In genomic region chr7:101455141-101455540, GRCm38 (mm10) we compare ENCODE assay signal across 21 mouse cellular contexts. TPM values are rescaled to one million over a fixed set of nuclear protein-coding genes. Genes with fewer than 3 reads are reported as not detected.
A peak's percentile ranks its signal among the peaks of the same experiment; 100 is the strongest.
DNase-seq lines count a peak whose midpoint lies in the region; ATAC-seq and TF ChIP-seq lines count a peak whose summit lies in the region.
"Had no signal": no experiment of that assay in that cellular context is flagged by ENCODE, and none has a peak within 500 bp of the region (broad histone marks: within the 10 kb centered on the region; RNA-seq: fewer than 3 reads in every experiment).

No protein-coding gene starts in this region.

- DNase-seq in adrenal gland, adult 2 months, result peak; percentile 49
- DNase-seq in adrenal gland, postnatal 10 days, result no peak
- DNase-seq in heart, adult 2 months, result peak in 1 of 2 experiments; percentile 35
- DNase-seq in left cerebral cortex, postnatal 4 days, result peak; percentile 87
- no peak for DNase-seq in left cerebral cortex, adult 9 months (ENCODE audit: low spot score in 2 of 2)
- DNase-seq: heart, postnatal 10 days; kidney, adult 8-10 months; layer of hippocampus, postnatal 36 days; lung, postnatal 10 days; thymus, postnatal 14 days had no signal

- 57% methylated on average over 6 of the region's 6 CpGs for WGBS in heart, adult 2 months
- 80% methylated on average over 6 of the region's 6 CpGs for WGBS in heart, embryonic 12.5 days
- 80% methylated on average over 6 of the region's 6 CpGs for WGBS in forebrain, embryonic 16.5 days

- H3K27me3 ChIP-seq in heart, adult 2 months (ENCODE audit: control insufficient read depth, insufficient read depth, low read length), result no peaks in the 10 kb centered on the region
- H3K27me3 ChIP-seq in heart, embryonic 12.5 days (replicated peaks), result peaks cover 77% of the 10 kb centered on the region
- H3K27me3 ChIP-seq in forebrain, embryonic 16.5 days (replicated peaks; ENCODE audit: control insufficient read depth, insufficient read depth, low read length), result no peaks in the 10 kb centered on the region

- no peak for ATAC-seq in heart, embryonic 12.5 days (ENCODE audit: insufficient number of reproducible peaks, low FRiP score)
- ATAC-seq in forebrain, embryonic 16.5 days, result no peak
- ATAC-seq: forebrain, embryonic 14.5 days; inflammation-experienced regulatory T-cells, adult 6 months had no signal

- TF ChIP-seq EP300 in heart, adult 2 months (IDR thresholded peaks at IDR 0.05; ENCODE audit: insufficient read depth, low read depth, low read length), result no peak

- peak overlapping the region; percentile 77 for H3K27ac ChIP-seq in heart, adult 2 months
- no peak overlapping the region for H3K27ac ChIP-seq in heart, embryonic 12.5 days (ENCODE audit: poor library complexity, severe bottlenecking)
- peak overlapping the region; percentile 91 for H3K27ac ChIP-seq in brown adipose tissue, adult 24 weeks (replicated peaks; ENCODE audit: low read depth, low read length)
- no peak overlapping the region for H3K27ac ChIP-seq in forebrain, embryonic 16.5 days (ENCODE audit: low read length)
- H3K27ac ChIP-seq: liver, embryonic 15.5 days had no signal

- TF ChIP-seq CTCF in heart, adult 2 months (IDR thresholded peaks at IDR 0.05), result no peak

- H3K4me2 ChIP-seq in heart, embryonic 12.5 days, result no peak overlapping the region
- no peak overlapping the region for H3K4me2 ChIP-seq in forebrain, embryonic 16.5 days (ENCODE audit: low read length)
- H3K4me2 ChIP-seq: liver, embryonic 15.5 days had no signal

- TF ChIP-seq POLR2A in heart, adult 2 months (IDR thresholded peaks at IDR 0.05; ENCODE audit: insufficient read depth, low read depth, low read length), result no peak

- H3K79me2 ChIP-seq in heart, adult 2 months (replicated peaks; ENCODE audit: control insufficient read depth, insufficient read depth, low read length), result 0 out of 2 replicates have a peak, but pooled peaks cover 3% of the 10 kb centered on the region

- H3K4me1 ChIP-seq in heart, adult 2 months (ENCODE audit: control insufficient read depth, insufficient read depth, low read length), result peaks cover 35% of the 10 kb centered on the region
- H3K4me1 ChIP-seq in heart, embryonic 12.5 days (replicated peaks), result peaks cover 8% of the 10 kb centered on the region
- peaks cover 37% of the 10 kb centered on the region for H3K4me1 ChIP-seq in brown adipose tissue, adult 24 weeks (ENCODE audit: control insufficient read depth, insufficient read depth, insufficient read length, low read length)
- peaks cover 15% of the 10 kb centered on the region for H3K4me1 ChIP-seq in forebrain, embryonic 16.5 days (replicated peaks; ENCODE audit: control insufficient read depth, insufficient read depth, low read length)

- H3K36me3 ChIP-seq in heart, adult 2 months (ENCODE audit: control insufficient read depth, insufficient read depth, low read length), result peaks cover 3% of the 10 kb centered on the region
- no peaks in the 10 kb centered on the region for H3K36me3 ChIP-seq in heart, embryonic 12.5 days
- H3K36me3 ChIP-seq in forebrain, embryonic 16.5 days (ENCODE audit: control insufficient read depth, insufficient read depth), result no peaks in the 10 kb centered on the region
- H3K36me3 ChIP-seq: liver, embryonic 15.5 days had no signal

- H3K9ac ChIP-seq in heart, adult 2 months (ENCODE audit: low read depth, low read length), result no peak overlapping the region
- no peak overlapping the region for H3K9ac ChIP-seq in heart, embryonic 12.5 days
- H3K9ac ChIP-seq in forebrain, embryonic 16.5 days (replicated peaks; ENCODE audit: low read depth, low read length), result no peak overlapping the region
- H3K9ac ChIP-seq: liver, embryonic 15.5 days had no signal

- H3K4me3 ChIP-seq in heart, adult 2 months, result peak overlapping the region; percentile 1; the same call in 1 of the 2 replicates
- H3K4me3 ChIP-seq in heart, embryonic 12.5 days, result no peak overlapping the region
- H3K4me3 ChIP-seq in brown adipose tissue, adult 24 weeks (ENCODE audit: insufficient read depth, low read depth, low read length), result peak overlapping the region; percentile 73
- H3K4me3 ChIP-seq in forebrain, embryonic 16.5 days (replicated peaks; ENCODE audit: low read length), result no peak overlapping the region
- H3K4me3 ChIP-seq: erythroblast, embryonic 14.5 days; liver, embryonic 15.5 days had no signal

- intact Hi-C loops in heart, adult 2 months (cut with DNase I), result no loop called here
- intact Hi-C loops in left cerebral cortex, postnatal 4 days (cut with DNase I), result no loop called here

- H3K9me3 ChIP-seq in heart, embryonic 12.5 days (replicated peaks), result no peaks in the 10 kb centered on the region
- no peaks in the 10 kb centered on the region for H3K9me3 ChIP-seq in forebrain, embryonic 16.5 days (ENCODE audit: control insufficient read depth, low read length)
- H3K9me3 ChIP-seq: liver, embryonic 15.5 days had no signal

RNA-seq across cellular contexts. Expression of gene Pde2a, which starts 33.6 kb away (rescaled TPM):
- total RNA-seq in adrenal gland, adult 2 months (2021), result 100 to 1,000 TPM; 161 to 223 TPM
- polyA plus RNA-seq in adrenal gland, adult 2 months (2012; rRNA removed), result 142 and 199 TPM in 2 replicates
- total RNA-seq in adrenal gland, postnatal 10 days (2021), result 100 to 1,000 TPM; 113 to 120 TPM
- 10 to 100 TPM; 56.0 to 57.1 TPM for total RNA-seq in heart, adult 2 months (2021)
- 41.6 and 57.0 TPM in 2 replicates for polyA plus RNA-seq in heart, adult 2 months (2012; rRNA removed)
- 3.2 and 6.2 TPM in 2 replicates for polyA plus RNA-seq in heart, embryonic 12.5 days (2016; fragmentation: Nextera tagmentation; extraction: Ambion mirVana)
- 100 to 1,000 TPM; 173 to 179 TPM for total RNA-seq in left cerebral cortex, postnatal 4 days (2021)
- polyA plus RNA-seq in brown adipose tissue, adult 24 weeks (2012; ENCODE audit: insufficient read depth, insufficient read length, missing spikeins), result 2.6 and 12.2 TPM in 2 replicates
- 55.9 and 58.6 TPM in 2 replicates for polyA plus RNA-seq in forebrain, embryonic 16.5 days (2015; fragmentation: Nextera tagmentation; extraction: Ambion mirVana)

RNA-seq across cellular contexts. Expression of gene Gm45837, which starts 44.5 kb away (rescaled TPM):
- not detected for total RNA-seq in adrenal gland, adult 2 months (2021)
- polyA plus RNA-seq in adrenal gland, adult 2 months (2012; rRNA removed), result 0.29 and 0.93 TPM in 2 replicates
- 1 to 10 TPM in 1 of 2 experiments, not detected in 1; 3.7 TPM for total RNA-seq in adrenal gland, postnatal 10 days (2021)
- not detected for total RNA-seq in heart, adult 2 months (2021)
- polyA plus RNA-seq in heart, adult 2 months (2012; rRNA removed), result not detected in 2 replicates
- 0.74 and 2.9 TPM in 2 replicates for polyA plus RNA-seq in heart, embryonic 12.5 days (2016; fragmentation: Nextera tagmentation; extraction: Ambion mirVana)
- total RNA-seq in left cerebral cortex, postnatal 4 days (2021), result 1 to 10 TPM in 1 of 2 experiments, not detected in 1; 6.6 TPM
- polyA plus RNA-seq in brown adipose tissue, adult 24 weeks (2012; ENCODE audit: insufficient read depth, insufficient read length, missing spikeins), result 16.1 TPM in 1 of 2 replicates, not detected in the other
- not detected in 2 replicates for polyA plus RNA-seq in forebrain, embryonic 16.5 days (2015; fragmentation: Nextera tagmentation; extraction: Ambion mirVana)
- total RNA-seq: heart, postnatal 10 days; megakaryocyte-erythroid progenitor cell, adult 5-6 weeks; MEL had no signal
- polyA plus RNA-seq: erythroblast, embryonic 14.5 days; forebrain, embryonic 14.5 days; large intestine, adult 2 months; liver, embryonic 15.5 days; neural tube, embryonic 11.5 days had no signal

Comparison
In these comparisons a context has a peak if more than half of its experiments do, and no peak if none do; other contexts are left out.
1. DNase-seq: peak in adrenal gland, adult 2 months (single experiment) and left cerebral cortex, postnatal 4 days (single experiment); none in adrenal gland, postnatal 10 days (single experiment) and left cerebral cortex, adult 9 months (0 of 2).
2. H3K27ac ChIP-seq: peak in heart, adult 2 months (single experiment) and brown adipose tissue, adult 24 weeks (single experiment); none in heart, embryonic 12.5 days (single experiment) and forebrain, embryonic 16.5 days (single experiment).
3. H3K4me3 ChIP-seq: peak in heart, adult 2 months (single experiment) and brown adipose tissue, adult 24 weeks (single experiment); none in heart, embryonic 12.5 days (single experiment) and forebrain, embryonic 16.5 days (single experiment).